Mouse (Mus musculus) cerebellum, postnatal 10 days (tissue): Measurements from ENCODE around the gene Sh3rf3.

ENCODE experiments used
- DNase-seq, 2 experiments: peaks; one replicate each; pipeline ENCODE4 v3.0.0; 2021; ENCODE audit warnings: mixed read lengths in 2 of 2

Sh3rf3 gene

GRCm38 (mm10) chr10:59182306-59182705, 369.1 kb downstream of the Sh3rf3 start:
- DNase-seq = no peak
